Mouse (Mus musculus): ENCODE measurements around the gene Stum. TPM values are rescaled to one million over a fixed set of nuclear protein-coding genes. Genes with fewer than 3 reads are reported as not detected.

Gene Stum
- polyA plus RNA-seq, 1 experiment from 2014 or later: 15.6 TPM

- Histone ChIP-seq H3K4me3 (replicated peaks; ENCODE audit: low read length) (no peak overlapping the region), H3K4me2 (replicated peaks) (no peak overlapping the region), H3K9ac (no peak overlapping the region), H3K9me3 (ENCODE audit: control insufficient read depth, low read length) (no peaks in the 10 kb centered on the region), H3K27me3 (ENCODE audit: control insufficient read depth, insufficient read depth, low read length) (no peaks in the 10 kb centered on the region), H3K4me1 (replicated peaks; ENCODE audit: control insufficient read depth, insufficient read depth, low read length) (no peaks in the 10 kb centered on the region), H3K36me3 (replicated peaks; ENCODE audit: control insufficient read depth, insufficient read depth) (no peaks in the 10 kb centered on the region), H3K27ac (no peak overlapping the region)
- no peak for ATAC-seq (ENCODE audit: low FRiP score)
- no peak for DNase-seq (ENCODE audit: low spot score)
Measured at GRCm38 (mm10) chr1:180473566-180473965, 9.7 kb downstream of the Stum start.

DNA sequence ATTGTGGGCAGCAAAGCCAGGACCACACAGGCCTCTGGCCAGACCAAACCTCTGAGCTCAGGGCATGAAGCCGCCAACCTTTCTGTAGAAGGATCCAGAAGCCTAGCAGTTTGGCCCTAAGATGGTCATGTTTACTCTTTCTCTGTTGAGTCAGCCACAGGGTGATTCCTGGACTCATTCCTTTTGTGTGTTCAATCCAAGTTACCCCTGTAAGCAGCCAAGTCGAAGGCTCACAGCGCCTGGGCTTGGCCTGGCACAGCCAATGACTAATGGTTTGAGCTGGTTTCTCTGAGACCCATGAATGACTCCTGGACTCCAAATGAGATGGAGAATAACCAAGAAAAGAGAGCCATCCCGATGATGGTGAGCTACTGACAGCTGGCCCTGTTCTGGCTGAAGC lies 15.3 kb downstream of the Stum start:
- ATAC-seq (ENCODE audit: low FRiP score): no peak
- Histone ChIP-seq H3K9me3 (ENCODE audit: control insufficient read depth, low read length) (no peaks in the 10 kb centered on the region), H3K36me3 (replicated peaks; ENCODE audit: control insufficient read depth, insufficient read depth) (no peaks in the 10 kb centered on the region), H3K9ac (no peak overlapping the region), H3K27me3 (ENCODE audit: control insufficient read depth, insufficient read depth, low read length) (no peaks in the 10 kb centered on the region), H3K4me3 (replicated peaks; ENCODE audit: low read length) (no peak overlapping the region), H3K4me1 (replicated peaks; ENCODE audit: control insufficient read depth, insufficient read depth, low read length) (no peaks in the 10 kb centered on the region), H3K27ac (no peak overlapping the region), H3K4me2 (replicated peaks) (no peak overlapping the region)
- WGBS: 82% methylated on average over 4 of the region's 4 CpGs
- no peak for DNase-seq (ENCODE audit: low spot score)

DNA sequence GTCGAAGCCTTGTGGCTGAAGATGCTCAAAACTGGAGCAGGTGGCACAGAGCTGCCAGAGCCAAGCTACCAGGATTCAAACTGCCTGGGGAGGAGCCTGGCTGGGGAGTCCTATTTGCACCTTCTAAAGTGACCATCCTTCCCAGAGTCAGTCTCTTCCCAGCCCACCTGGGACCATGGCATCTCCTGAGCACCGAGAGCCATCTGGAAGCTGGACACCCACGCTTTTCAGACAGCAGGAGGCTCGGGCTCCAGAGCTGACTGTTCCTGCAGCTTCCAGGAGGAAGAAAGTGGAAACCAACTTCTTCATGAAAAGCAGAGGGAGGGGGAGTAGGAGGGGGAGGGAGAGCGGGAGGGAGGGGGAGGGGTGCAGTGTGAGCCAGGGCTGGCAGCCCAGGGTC lies 17.7 kb downstream of the Stum start:
- Histone ChIP-seq H3K36me3 (replicated peaks; ENCODE audit: control insufficient read depth, insufficient read depth) (no peaks in the 10 kb centered on the region), H3K4me1 (replicated peaks; ENCODE audit: control insufficient read depth, insufficient read depth, low read length) (0 out of 2 replicates have a peak, but pooled peaks cover 4% of the 10 kb centered on the region), H3K27me3 (ENCODE audit: control insufficient read depth, insufficient read depth, low read length) (no peaks in the 10 kb centered on the region), H3K4me3 (replicated peaks; ENCODE audit: low read length) (no peak overlapping the region), H3K9me3 (ENCODE audit: control insufficient read depth, low read length) (no peaks in the 10 kb centered on the region), H3K9ac (no peak overlapping the region), H3K27ac (no peak overlapping the region), H3K4me2 (replicated peaks) (no peak overlapping the region)
- ATAC-seq (ENCODE audit: low FRiP score) (no peak), DNase-seq (ENCODE audit: low spot score) (no peak)
- WGBS: 68% methylated on average over 5 of the region's 5 CpGs

DNA sequence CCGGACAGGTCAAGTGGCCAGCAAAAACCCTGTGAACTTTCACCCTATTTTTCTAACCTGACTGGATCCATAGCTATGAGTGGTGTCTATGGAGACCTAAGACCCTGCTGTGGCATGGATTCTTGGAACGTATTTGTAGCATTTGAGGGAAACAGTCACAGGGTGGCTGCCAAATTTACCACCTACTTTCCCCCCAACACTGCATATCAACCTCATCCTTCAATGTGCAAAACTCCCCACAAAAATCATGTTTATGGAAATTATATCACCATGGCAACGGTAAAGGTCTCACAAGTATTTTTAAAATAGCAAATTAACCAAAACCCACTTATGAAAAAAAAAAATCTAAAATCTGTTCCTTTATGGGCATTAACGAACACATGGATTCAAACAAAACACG lies 18.9 kb downstream of the Stum start:
- H3K27me3 ChIP-seq (ENCODE audit: control insufficient read depth, insufficient read depth, low read length): no peaks in the 10 kb centered on the region
- no peaks in the 10 kb centered on the region for H3K9me3 ChIP-seq (ENCODE audit: control insufficient read depth, low read length)
- H3K4me3 ChIP-seq (replicated peaks; ENCODE audit: low read length): no peak overlapping the region
- no peak for DNase-seq (ENCODE audit: low spot score)
- H3K4me1 ChIP-seq (replicated peaks; ENCODE audit: control insufficient read depth, insufficient read depth, low read length): 0 out of 2 replicates have a peak, but pooled peaks cover 6% of the 10 kb centered on the region
- no peak overlapping the region for H3K4me2 ChIP-seq (replicated peaks)
- H3K9ac ChIP-seq: no peak overlapping the region
- 79% methylated on average over 5 of the region's 5 CpGs for WGBS
- H3K27ac ChIP-seq: no peak overlapping the region
- H3K36me3 ChIP-seq (replicated peaks; ENCODE audit: control insufficient read depth, insufficient read depth): no peaks in the 10 kb centered on the region
- ATAC-seq (ENCODE audit: low FRiP score): no peak

DNA sequence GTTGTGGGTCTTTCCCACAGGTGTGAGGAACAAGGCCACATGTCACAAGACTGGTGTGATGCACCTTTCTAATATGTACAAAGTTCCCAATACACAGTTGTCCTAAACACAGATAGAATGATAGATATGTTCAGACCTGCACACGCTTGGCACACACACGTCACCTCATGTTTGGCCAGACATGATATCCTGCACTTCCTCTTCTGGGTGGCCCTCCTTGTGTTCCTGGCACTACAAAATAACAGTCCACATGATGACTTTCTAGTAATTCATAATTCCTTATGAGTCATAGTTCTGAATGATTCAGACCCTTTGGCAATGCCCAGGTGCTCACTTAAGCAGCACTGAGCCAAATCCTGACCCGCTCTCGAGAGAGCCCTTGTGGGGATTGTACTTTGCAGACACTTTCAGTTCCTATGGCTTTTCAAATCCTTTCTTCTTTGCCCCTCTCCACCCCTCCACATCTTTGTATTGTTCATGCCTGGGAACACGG lies 20.3 kb downstream of the Stum start:
- Histone ChIP-seq H3K4me1 (replicated peaks; ENCODE audit: control insufficient read depth, insufficient read depth, low read length) (peaks cover 16% of the 10 kb centered on the region), H3K4me2 (replicated peaks) (no peak overlapping the region), H3K9me3 (ENCODE audit: control insufficient read depth, low read length) (no peaks in the 10 kb centered on the region), H3K36me3 (replicated peaks; ENCODE audit: control insufficient read depth, insufficient read depth) (no peaks in the 10 kb centered on the region), H3K27me3 (ENCODE audit: control insufficient read depth, insufficient read depth, low read length) (no peaks in the 10 kb centered on the region), H3K27ac (no peak overlapping the region), H3K9ac (no peak overlapping the region), H3K4me3 (replicated peaks; ENCODE audit: low read length) (no peak overlapping the region)
- WGBS: 79% methylated on average over 5 of the region's 5 CpGs
- no peak for ATAC-seq (ENCODE audit: low FRiP score)
- no peak for DNase-seq (ENCODE audit: low spot score)

- WGBS: 95% methylated on average over 5 of the region's 5 CpGs
Measured at GRCm38 (mm10) chr1:180462396-180462795, 20.9 kb downstream of the Stum start.

GRCm38 (mm10) chr1:180460721-180461120 lies 22.6 kb downstream of the Stum start:
- no peaks in the 10 kb centered on the region for H3K9me3 ChIP-seq (ENCODE audit: control insufficient read depth, low read length)
- 49% methylated on average over 5 of the region's 5 CpGs for WGBS
- H3K27ac ChIP-seq: no peak overlapping the region
- no peaks in the 10 kb centered on the region for H3K27me3 ChIP-seq (ENCODE audit: control insufficient read depth, insufficient read depth, low read length)
- no peak overlapping the region for H3K4me3 ChIP-seq (replicated peaks; ENCODE audit: low read length)
- no peaks in the 10 kb centered on the region for H3K36me3 ChIP-seq (replicated peaks; ENCODE audit: control insufficient read depth, insufficient read depth)
- ATAC-seq (ENCODE audit: low FRiP score): no peak
- H3K4me1 ChIP-seq (replicated peaks; ENCODE audit: control insufficient read depth, insufficient read depth, low read length): peaks cover 22% of the 10 kb centered on the region
- no peak for DNase-seq (ENCODE audit: low spot score)
- no peak overlapping the region for H3K9ac ChIP-seq
- no peak overlapping the region for H3K4me2 ChIP-seq (replicated peaks)

More at GRCm38 (mm10) chr1:180462396-180462795, 20.9 kb downstream of the Stum start:
- no peak overlapping the region for H3K4me3 ChIP-seq (replicated peaks; ENCODE audit: low read length)
- H3K27ac ChIP-seq: no peak overlapping the region
- DNase-seq (ENCODE audit: low spot score): no peak
- ATAC-seq (ENCODE audit: low FRiP score): no peak
- no peak overlapping the region for H3K4me2 ChIP-seq (replicated peaks)
- no peaks in the 10 kb centered on the region for H3K27me3 ChIP-seq (ENCODE audit: control insufficient read depth, insufficient read depth, low read length)
- H3K9me3 ChIP-seq (ENCODE audit: control insufficient read depth, low read length): no peaks in the 10 kb centered on the region
- H3K9ac ChIP-seq: no peak overlapping the region
- H3K36me3 ChIP-seq (replicated peaks; ENCODE audit: control insufficient read depth, insufficient read depth): no peaks in the 10 kb centered on the region
- peaks cover 22% of the 10 kb centered on the region for H3K4me1 ChIP-seq (replicated peaks; ENCODE audit: control insufficient read depth, insufficient read depth, low read length)

- ATAC-seq (ENCODE audit: low FRiP score): no peak
- Histone ChIP-seq H3K27me3 (ENCODE audit: control insufficient read depth, insufficient read depth, low read length) (no peaks in the 10 kb centered on the region), H3K9ac (no peak overlapping the region), H3K27ac (no peak overlapping the region), H3K36me3 (replicated peaks; ENCODE audit: control insufficient read depth, insufficient read depth) (no peaks in the 10 kb centered on the region), H3K4me1 (replicated peaks; ENCODE audit: control insufficient read depth, insufficient read depth, low read length) (peaks cover 22% of the 10 kb centered on the region), H3K9me3 (ENCODE audit: control insufficient read depth, low read length) (no peaks in the 10 kb centered on the region), H3K4me3 (replicated peaks; ENCODE audit: low read length) (no peak overlapping the region), H3K4me2 (replicated peaks) (no peak overlapping the region)
- 55% methylated on average over 3 of the region's 3 CpGs for WGBS
- DNase-seq (ENCODE audit: low spot score): no peak
Measured at GRCm38 (mm10) chr1:180458680-180459079, 24.6 kb downstream of the Stum start.

DNA sequence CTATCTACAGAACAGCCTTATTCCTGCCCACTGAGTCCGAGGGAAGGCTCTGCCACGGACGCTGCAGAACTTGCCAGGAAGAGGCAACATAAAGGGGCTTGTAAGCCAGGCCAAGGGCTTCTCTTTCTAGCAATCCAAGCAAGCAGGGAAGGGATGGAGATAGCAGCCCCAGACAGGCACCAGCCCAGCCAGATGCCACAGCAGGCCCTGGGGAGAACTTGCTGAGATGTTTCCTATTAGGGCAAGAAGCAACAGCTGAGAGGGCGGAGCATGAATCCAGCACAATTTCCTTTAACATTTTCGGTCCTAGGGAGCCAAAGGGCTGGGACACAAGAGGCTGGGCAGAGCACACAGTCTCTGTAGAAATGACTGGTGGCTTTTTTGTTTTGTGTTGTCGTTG lies 25.0 kb downstream of the Stum start:
- H3K27me3 ChIP-seq (ENCODE audit: control insufficient read depth, insufficient read depth, low read length): no peaks in the 10 kb centered on the region
- H3K4me2 ChIP-seq (replicated peaks): no peak overlapping the region
- H3K36me3 ChIP-seq (replicated peaks; ENCODE audit: control insufficient read depth, insufficient read depth): no peaks in the 10 kb centered on the region
- DNase-seq (ENCODE audit: low spot score) (no peak), ATAC-seq (ENCODE audit: low FRiP score) (no peak)
- no peak overlapping the region for H3K4me3 ChIP-seq (replicated peaks; ENCODE audit: low read length)
- H3K9me3 ChIP-seq (ENCODE audit: control insufficient read depth, low read length): no peaks in the 10 kb centered on the region
- H3K4me1 ChIP-seq (replicated peaks; ENCODE audit: control insufficient read depth, insufficient read depth, low read length): peaks cover 22% of the 10 kb centered on the region
- 60% methylated on average over 6 of the region's 6 CpGs for WGBS
- no peak overlapping the region for H3K9ac ChIP-seq
- peak overlapping the region; percentile 45; the same call in 1 of the 2 replicates for H3K27ac ChIP-seq

DNA sequence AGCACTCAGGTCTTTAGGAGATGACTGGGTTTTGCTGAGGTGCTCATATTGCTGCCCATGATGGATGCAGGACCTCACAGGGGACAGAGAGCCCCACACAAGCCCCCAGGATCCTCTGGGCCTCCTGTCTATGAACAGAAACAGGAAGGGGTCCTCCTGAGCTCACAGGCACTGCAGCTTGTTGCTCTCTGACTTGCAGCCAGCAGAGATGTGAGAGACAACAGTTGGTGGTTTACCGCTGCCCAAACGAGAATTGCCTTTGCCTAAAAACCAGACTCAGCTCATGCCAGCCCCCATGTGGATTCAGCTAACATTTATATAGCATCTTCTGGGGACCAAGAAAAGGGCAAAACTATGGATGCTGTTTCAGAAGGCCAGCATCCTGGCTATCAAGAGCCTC lies 33.7 kb downstream of the Stum start:
- Histone ChIP-seq H3K27me3 (ENCODE audit: control insufficient read depth, insufficient read depth, low read length) (no peaks in the 10 kb centered on the region), H3K27ac (no peak overlapping the region), H3K4me1 (replicated peaks; ENCODE audit: control insufficient read depth, insufficient read depth, low read length) (no peaks in the 10 kb centered on the region), H3K9me3 (ENCODE audit: control insufficient read depth, low read length) (no peaks in the 10 kb centered on the region), H3K9ac (no peak overlapping the region), H3K4me3 (replicated peaks; ENCODE audit: low read length) (no peak overlapping the region), H3K4me2 (replicated peaks) (no peak overlapping the region), H3K36me3 (replicated peaks; ENCODE audit: control insufficient read depth, insufficient read depth) (no peaks in the 10 kb centered on the region)
- WGBS: 63% methylated on average over 2 of the region's 2 CpGs
- DNase-seq (ENCODE audit: low spot score): no peak
- ATAC-seq (ENCODE audit: low FRiP score): no peak
